Mouse (Mus musculus) lung, adult 2 months (tissue): ENCODE measurements at regions not wholly inside any gene's neighbourhood (a gene's known extent, or its start where the extent isn't known, plus 50 kb on each side); places are given as distances from the start of the nearest gene placed in this dataset.
"Not testable (repeated sequence)": the region's sequence is repeated elsewhere in the genome, so short reads cannot be mapped to it uniquely, and the experiment has no call there.

Source experiments
- CTCF ChIP-seq: fragments of 200-500 bp; IDR thresholded peaks from 2 replicates; pipeline ENCODE4 v1.5.1; 2011; ENCODE audit warnings: mild to moderate bottlenecking, low read length, control low read depth; ENCODE audit not compliant: insufficient read depth
- POLR2A ChIP-seq: fragments of 200-500 bp; IDR thresholded peaks from 2 replicates; pipeline ENCODE4 v1.6.1; 2011; ENCODE audit warnings: low read depth, mild to moderate bottlenecking, control low read depth, low read length, borderline replicate concordance; ENCODE audit errors: extremely low read depth

- not testable (repeated sequence) for TF ChIP-seq CTCF, POLR2A
Observed at GRCm38 (mm10) chr1:64376426-64376825, 156.0 kb upstream of the Creb1 start.
